Mouse (Mus musculus): ENCODE data around the gene 1500009C09Rik. TPM values are rescaled to one million over a fixed set of nuclear protein-coding genes. Genes with fewer than 3 reads are reported as not detected.

1500009C09Rik gene
- total RNA-seq (2014; fragmentation: Nextera tagmentation) (not detected in 2 replicates), total RNA-seq (2017) (not detected in 2 replicates)

- no peak for ATAC-seq (replicated peaks; ENCODE audit: poor library complexity, severe bottlenecking)
Observed at GRCm38 (mm10) chr15:82252097-82252496, at the start of gene 1500009C09Rik. 1500009C09Rik (plus strand) TSS chr15:82252397.

- no peak for ATAC-seq (replicated peaks; ENCODE audit: poor library complexity, severe bottlenecking)
Observed at GRCm38 (mm10) chr15:82203090-82203489, 49.1 kb upstream of the 1500009C09Rik start.

GRCm38 (mm10) chr15:82203611-82204351, 48.4 kb upstream of the 1500009C09Rik start:
- no peak for ATAC-seq (replicated peaks; ENCODE audit: poor library complexity, severe bottlenecking)

GRCm38 (mm10) chr15:82204680-82205371, 47.4 kb upstream of the 1500009C09Rik start:
- no peak for ATAC-seq (replicated peaks; ENCODE audit: poor library complexity, severe bottlenecking)

- no peak for ATAC-seq (replicated peaks; ENCODE audit: poor library complexity, severe bottlenecking)
Observed at GRCm38 (mm10) chr15:82206365-82207104, 45.7 kb upstream of the 1500009C09Rik start.

- no peak for ATAC-seq (replicated peaks; ENCODE audit: poor library complexity, severe bottlenecking)
Observed at GRCm38 (mm10) chr15:82207105-82207459, 45.1 kb upstream of the 1500009C09Rik start.

GRCm38 (mm10) chr15:82207504-82208219, 44.5 kb upstream of the 1500009C09Rik start:
- ATAC-seq (replicated peaks; ENCODE audit: poor library complexity, severe bottlenecking): no peak

GRCm38 (mm10) chr15:82208307-82208706, 43.9 kb upstream of the 1500009C09Rik start:
- no peak for ATAC-seq (replicated peaks; ENCODE audit: poor library complexity, severe bottlenecking)

- ATAC-seq (replicated peaks; ENCODE audit: poor library complexity, severe bottlenecking): no peak
Observed at GRCm38 (mm10) chr15:82209295-82210050, 42.7 kb upstream of the 1500009C09Rik start.

- ATAC-seq (replicated peaks; ENCODE audit: poor library complexity, severe bottlenecking): no peak
Observed at GRCm38 (mm10) chr15:82210801-82211200, 41.4 kb upstream of the 1500009C09Rik start.

GRCm38 (mm10) chr15:82211281-82211680, 40.9 kb upstream of the 1500009C09Rik start:
- no peak for ATAC-seq (replicated peaks; ENCODE audit: poor library complexity, severe bottlenecking)

GRCm38 (mm10) chr15:82211911-82212751, 40.1 kb upstream of the 1500009C09Rik start:
- peak; percentile 54 for ATAC-seq (replicated peaks; ENCODE audit: poor library complexity, severe bottlenecking)

- ATAC-seq (replicated peaks; ENCODE audit: poor library complexity, severe bottlenecking): no peak
Observed at GRCm38 (mm10) chr15:82212752-82213063, 39.5 kb upstream of the 1500009C09Rik start, which contains the start of gene Shisa8. Shisa8 (minus strand) TSS chr15:82212815.

- no peak for ATAC-seq (replicated peaks; ENCODE audit: poor library complexity, severe bottlenecking)
Observed at GRCm38 (mm10) chr15:82213222-82213621, 39.0 kb upstream of the 1500009C09Rik start.

- no peak for ATAC-seq (replicated peaks; ENCODE audit: poor library complexity, severe bottlenecking)
Observed at GRCm38 (mm10) chr15:82215332-82216046, 36.7 kb upstream of the 1500009C09Rik start.

GRCm38 (mm10) chr15:82216142-82216827, 35.9 kb upstream of the 1500009C09Rik start:
- no peak for ATAC-seq (replicated peaks; ENCODE audit: poor library complexity, severe bottlenecking)

GRCm38 (mm10) chr15:82217039-82217438, 35.2 kb upstream of the 1500009C09Rik start:
- no peak for ATAC-seq (replicated peaks; ENCODE audit: poor library complexity, severe bottlenecking)

- no peak for ATAC-seq (replicated peaks; ENCODE audit: poor library complexity, severe bottlenecking)
Observed at GRCm38 (mm10) chr15:82217980-82218379, 34.2 kb upstream of the 1500009C09Rik start.

Measured in granulocyte monocyte progenitor cell, adult 5-6 weeks (primary cell).